Mouse (Mus musculus) MEL (cell line): Measurements from ENCODE around the gene Hdac7.

Experiments used
- CTCF ChIP-seq, 3 experiments: IDR thresholded peaks in 2 of 3; conservative IDR thresholded peaks in 1 of 3; 2 replicates each; pipeline ENCODE4 v1.5.1; 2011 to 2012; ENCODE audit warnings: low read length in 3 of 3, low read depth in 2 of 3, mild to moderate bottlenecking in 2 of 3, improper control_type of control experiment in 1 of 3, inconsistent platforms in 1 of 3, mixed read lengths in 1 of 3, moderate library complexity in 1 of 3; ENCODE audit not compliant: control insufficient read depth in 1 of 3, insufficient read depth in 1 of 3, poor library complexity in 1 of 3, severe bottlenecking in 1 of 3
- MAX ChIP-seq: IDR thresholded peaks from 2 replicates; pipeline ENCODE4 v1.6.1; 2011; ENCODE audit warnings: low read length, improper control_type of control experiment
- POLR2A ChIP-seq, 2 experiments: IDR thresholded peaks; 2 replicates each; pipeline ENCODE4 v1.6.1; 2011 to 2012; ENCODE audit warnings: low read length in 2 of 2, mild to moderate bottlenecking in 2 of 2, control low read depth in 1 of 2, improper control_type of control experiment in 1 of 2, low read depth in 1 of 2, moderate library complexity in 1 of 2; ENCODE audit not compliant: control insufficient read depth in 1 of 2, insufficient read depth in 1 of 2, poor library complexity in 1 of 2
- POLR2AphosphoS5 ChIP-seq: IDR thresholded peaks from 2 replicates; pipeline ENCODE4 v1.6.1; 2012; ENCODE audit warnings: low read depth, borderline replicate concordance, mild to moderate bottlenecking, inconsistent platforms, low read length, moderate library complexity, mixed read lengths
- TAL1 ChIP-seq: IDR thresholded peaks from 2 replicates; pipeline ENCODE4 v1.6.1; 2012; ENCODE audit warnings: mild to moderate bottlenecking, inconsistent platforms, low read length, moderate library complexity, mixed read lengths

DNA sequence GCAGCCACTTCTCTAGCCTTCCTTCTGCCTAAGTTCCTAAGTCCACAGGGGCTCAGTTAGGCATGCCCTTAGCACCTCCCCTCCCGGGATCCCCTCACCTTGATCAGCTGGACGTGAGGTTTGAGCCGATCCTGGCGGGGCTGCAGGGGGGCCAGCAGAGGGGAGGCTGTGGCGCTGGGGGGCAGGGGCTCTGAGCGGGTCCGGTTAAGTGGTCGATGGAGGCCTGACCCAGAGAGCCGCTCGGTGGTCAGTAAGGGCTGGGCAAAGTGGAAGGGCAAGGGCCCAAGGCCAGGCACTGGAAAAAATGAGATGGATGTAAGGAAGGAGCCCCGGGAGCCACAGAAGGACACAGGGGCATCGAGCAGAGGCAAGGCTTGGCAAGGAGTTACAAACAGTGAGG lies 36.4 kb downstream of the Hdac7 start:
- TF ChIP-seq CTCF (IDR thresholded peaks at IDR 0.05 in 2 of 3, conservative IDR thresholded peaks at IDR 0.05 in 1 of 3; ENCODE audit: control insufficient read depth in 1 of 3, insufficient read depth in 1 of 3, low read depth in 2 of 3, low read length in 3 of 3, poor library complexity in 1 of 3, severe bottlenecking in 1 of 3) (no peak), MAX (no peak), TAL1 (no peak), POLR2A (IDR thresholded peaks at IDR 0.05; ENCODE audit: control insufficient read depth in 1 of 2, insufficient read depth in 1 of 2, low read depth in 1 of 2, low read length in 2 of 2, poor library complexity in 1 of 2) (no peak), POLR2AphosphoS5 (no peak)
